8 mouse cellular contexts compared by ENCODE assay signal in the genomic region with DNA sequence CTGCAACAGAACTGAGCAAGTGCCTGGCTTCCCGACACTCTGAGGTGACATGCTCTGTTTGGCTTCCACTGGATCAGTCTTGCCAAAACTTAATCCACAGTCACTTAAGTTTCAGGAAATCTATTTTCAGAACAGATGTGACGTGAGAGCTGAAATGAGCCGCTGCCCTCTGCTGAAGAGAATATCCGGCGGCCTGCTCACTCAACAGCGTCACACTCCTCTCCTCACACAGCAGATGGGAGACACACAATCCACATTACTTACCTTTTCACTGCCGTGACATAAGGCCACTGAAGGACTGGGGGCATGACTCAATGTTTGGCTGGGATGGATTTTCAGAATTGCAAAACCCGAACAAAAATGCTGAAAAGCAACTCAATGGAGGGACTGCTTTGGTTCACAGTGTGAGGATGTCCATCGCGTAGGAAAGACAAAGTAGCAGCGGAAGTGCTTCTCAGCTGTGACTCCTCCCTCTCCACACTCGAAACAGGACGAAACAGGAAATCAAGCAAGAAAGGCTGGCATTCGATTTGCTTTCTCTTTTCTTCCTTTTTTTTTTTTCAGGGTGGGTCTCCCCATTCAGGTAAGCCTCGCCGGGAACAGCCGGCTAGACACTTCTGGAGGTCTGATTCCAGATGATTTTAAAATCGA.
DNase-seq lines count a peak whose midpoint lies in the region; ATAC-seq and TF ChIP-seq lines count a peak whose summit lies in the region.

No protein-coding gene starts in this region.

- DNase-seq in adrenal gland, adult 2 months, result peak; percentile 38
- DNase-seq in adrenal gland, adult 18-20 months (ENCODE audit: low spot score in 2 of 2), result no peak
- no peak for DNase-seq in testis, postnatal 14 days (ENCODE audit: low spot score)
- peak; percentile 46 for DNase-seq in heart, postnatal 4 days
- no peak for DNase-seq in stomach, postnatal 0 days (ENCODE audit: low spot score)
- no peak for DNase-seq in cerebellum, adult 18-20 months

- no peak overlapping the region for H3K9ac ChIP-seq in stomach, postnatal 0 days (ENCODE audit: low read length)

- no peak for TF ChIP-seq POLR2A in testis, adult 2 months (IDR thresholded peaks at IDR 0.05; ENCODE audit: control insufficient read depth, low read depth, low read length)

- no peak for ATAC-seq in stomach, postnatal 0 days (ENCODE audit: low FRiP score, low TSS enrichment)
- ATAC-seq in erythroid progenitor cell, adult 5-6 weeks (replicated peaks; ENCODE audit: low FRiP score, poor library complexity, severe bottlenecking), result no peak

- H3K9me3 ChIP-seq in stomach, postnatal 0 days (ENCODE audit: control insufficient read depth, low read length), result no peaks in the 10 kb centered on the region

- peak overlapping the region; percentile 12; the same call in 1 of the 2 replicates for H3K4me2 ChIP-seq in stomach, postnatal 0 days (replicated peaks; ENCODE audit: low read depth)

- no peak overlapping the region; the same call in 1 of the 2 replicates for H3K27ac ChIP-seq in testis, adult 2 months (ENCODE audit: control insufficient read depth, insufficient read depth, low read depth, low read length)
- no peak overlapping the region for H3K27ac ChIP-seq in stomach, postnatal 0 days (replicated peaks)

- no peak for TF ChIP-seq CTCF in testis, adult 2 months (IDR thresholded peaks at IDR 0.05; ENCODE audit: control insufficient read depth, insufficient read depth, insufficient replicate concordance, low read depth, low read length)
- TF ChIP-seq CTCF in stomach, postnatal 0 days (IDR thresholded peaks at IDR 0.05; ENCODE audit: low read depth), result no peak

- H3K4me1 ChIP-seq in testis, adult 2 months (ENCODE audit: control insufficient read depth, insufficient read depth, low read length), result no peaks in the 10 kb centered on the region; the same call in 1 of the 2 replicates
- no peaks in the 10 kb centered on the region for H3K4me1 ChIP-seq in stomach, postnatal 0 days (replicated peaks; ENCODE audit: control insufficient read depth, insufficient read depth)

- no peak for TF ChIP-seq EP300 in stomach, postnatal 0 days (optimal IDR thresholded peaks at IDR 0.05)

- WGBS in stomach, postnatal 0 days, result 65% methylated on average over 18 of the region's 18 CpGs

- H3K36me3 ChIP-seq in testis, adult 2 months (ENCODE audit: control insufficient read depth, insufficient read depth, low read length), result no peaks in the 10 kb centered on the region
- H3K36me3 ChIP-seq in stomach, postnatal 0 days (ENCODE audit: control insufficient read depth, insufficient read depth, low read length), result no peaks in the 10 kb centered on the region

- H3K4me3 ChIP-seq in testis, adult 2 months (ENCODE audit: control insufficient read depth, low read depth, low read length), result peak overlapping the region; percentile 36
- H3K4me3 ChIP-seq in stomach, postnatal 0 days (ENCODE audit: low read depth, low read length), result no peak overlapping the region

- no peaks in the 10 kb centered on the region for H3K27me3 ChIP-seq in testis, adult 2 months (ENCODE audit: control insufficient read depth, insufficient read depth, low read length)
- H3K27me3 ChIP-seq in stomach, postnatal 0 days (ENCODE audit: control insufficient read depth, insufficient read depth, low read length), result no peaks in the 10 kb centered on the region

Comparison
In these comparisons a context has a peak if more than half of its experiments do, and no peak if none do; other contexts are left out.
1. DNase-seq: peak in adrenal gland, adult 2 months (single experiment) and heart, postnatal 4 days (single experiment); none in adrenal gland, adult 18-20 months (0 of 2), testis, postnatal 14 days (single experiment), stomach, postnatal 0 days (single experiment) and cerebellum, adult 18-20 months (0 of 2).